Mouse (Mus musculus) kidney, postnatal 10 days (tissue): ENCODE results near the gene Ubr1.
A peak's percentile ranks its signal among the peaks of the same experiment; 100 is the strongest.
"Not testable (repeated sequence)": the region's sequence is repeated elsewhere in the genome, so short reads cannot be mapped to it uniquely, and the experiment has no call there.

Experiments used
- DNase-seq: peaks from one replicate; pipeline ENCODE4 v3.0.0; 2021; ENCODE audit warnings: mixed read lengths

The Ubr1 gene

GRCm38 (mm10) chr2:120976308-120976707 is 5.8 kb upstream of the Ubr1 start:
- no peak for DNase-seq

GRCm38 (mm10) chr2:120972964-120973363 is 2.4 kb upstream of the Ubr1 start:
- peak; percentile 26 for DNase-seq

- DNase-seq, result not testable (repeated sequence)
These were observed 1.7 kb upstream of the Ubr1 start for GRCm38 (mm10) chr2:120972257-120972656.

- no peak for DNase-seq
These were observed 1.3 kb upstream of the Ubr1 start for GRCm38 (mm10) chr2:120971766-120972165.

GRCm38 (mm10) chr2:120970045-120970539 is 423 bp downstream of the Ubr1 start:
- peak; percentile 18 for DNase-seq

GRCm38 (mm10) chr2:120965486-120965885 is 5.0 kb downstream of the Ubr1 start:
- DNase-seq, result no peak

GRCm38 (mm10) chr2:120963110-120963509 is 7.4 kb downstream of the Ubr1 start:
- DNase-seq, result no peak

- DNase-seq, result no peak
These were observed 10.3 kb downstream of the Ubr1 start for GRCm38 (mm10) chr2:120960261-120960660.

GRCm38 (mm10) chr2:120959827-120960226 is 10.7 kb downstream of the Ubr1 start:
- no peak for DNase-seq

GRCm38 (mm10) chr2:120959363-120959762 is 11.2 kb downstream of the Ubr1 start:
- DNase-seq, result no peak

- no peak for DNase-seq
These were observed 18.2 kb downstream of the Ubr1 start for GRCm38 (mm10) chr2:120952176-120952938.

- DNase-seq, result peak; percentile 58
These were observed 19.3 kb downstream of the Ubr1 start for GRCm38 (mm10) chr2:120951208-120951607.

- no peak for DNase-seq
These were observed 37.5 kb downstream of the Ubr1 start for GRCm38 (mm10) chr2:120933038-120933437.

GRCm38 (mm10) chr2:120909556-120909955 is 61.0 kb downstream of the Ubr1 start:
- DNase-seq, result peak; percentile 39

GRCm38 (mm10) chr2:120896361-120896760 is 74.2 kb downstream of the Ubr1 start:
- DNase-seq, result no peak

GRCm38 (mm10) chr2:120887601-120888000 is 82.9 kb downstream of the Ubr1 start:
- DNase-seq, result no peak

- no peak for DNase-seq
These were observed 97.3 kb downstream of the Ubr1 start for GRCm38 (mm10) chr2:120873192-120873591.

- peak; percentile 52 for DNase-seq
These were observed 98.8 kb downstream of the Ubr1 start for GRCm38 (mm10) chr2:120871447-120872336.

- no peak for DNase-seq
These were observed 103.2 kb downstream of the Ubr1 start for GRCm38 (mm10) chr2:120867336-120867735.

- DNase-seq, result peak; percentile 68
These were observed 104.0 kb downstream of the Ubr1 start for GRCm38 (mm10) chr2:120866561-120866960.

- no peak for DNase-seq
These were observed 107.1 kb downstream of the Ubr1 start for GRCm38 (mm10) chr2:120863389-120863788.

- no peak for DNase-seq
These were observed 109.8 kb downstream of the Ubr1 start for GRCm38 (mm10) chr2:120860699-120861098.

GRCm38 (mm10) chr2:120858131-120858530 is 112.4 kb downstream of the Ubr1 start:
- no peak for DNase-seq

GRCm38 (mm10) chr2:120853151-120853550 is 117.4 kb downstream of the Ubr1 start:
- peak; percentile 34 for DNase-seq
